Mouse (Mus musculus) heart, postnatal 25 days (tissue): ENCODE data around the gene Ccl22. TPM values are rescaled to one million over a fixed set of nuclear protein-coding genes. Genes with fewer than 3 reads are reported as not detected.

Experiments
- DNase-seq: peaks from one replicate; pipeline ENCODE4 v3.0.0; 2022; ENCODE audit warnings: low spot score
- intact Hi-C: fragments of 180-260 bp; cut with DNase I; formaldehyde crosslinking; loops from one replicate; pipeline ENCODE4 v1.15.1; 2025
- total RNA-seq, 2 experiments: library from RNA; stranded (reverse); gene quantifications; 2 replicates each; pipeline ENCODE4 v1.2.3; 2021

Ccl22 gene
- total RNA-seq, 2 experiments from 2014 or later = not detected

DNA sequence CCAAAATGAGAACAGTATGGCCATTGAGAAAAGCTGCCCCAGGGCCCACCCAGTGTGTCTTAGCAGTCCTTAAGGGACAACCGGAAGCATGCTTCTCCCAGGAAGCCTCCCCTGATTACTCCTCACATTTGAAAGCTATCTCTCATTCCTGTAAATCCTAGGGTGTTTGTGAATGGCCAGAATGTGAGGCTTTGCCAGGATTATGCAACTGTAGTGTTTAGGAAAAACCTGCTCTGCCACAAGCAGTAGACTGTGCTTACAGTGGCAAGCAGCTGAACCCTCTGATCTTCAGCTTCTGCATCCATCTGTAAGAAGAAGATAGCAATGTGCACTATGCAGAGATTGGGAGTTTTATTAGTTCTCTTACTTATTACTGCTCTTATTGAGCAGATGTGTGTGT, 29.2 kb downstream of the Ccl22 start:
- intact Hi-C loops = loop anchor here (5.0 kb wide), 1 partner anchor 62 kb away; no protein-coding TSS in a partner anchor
- no peak for DNase-seq

DNA sequence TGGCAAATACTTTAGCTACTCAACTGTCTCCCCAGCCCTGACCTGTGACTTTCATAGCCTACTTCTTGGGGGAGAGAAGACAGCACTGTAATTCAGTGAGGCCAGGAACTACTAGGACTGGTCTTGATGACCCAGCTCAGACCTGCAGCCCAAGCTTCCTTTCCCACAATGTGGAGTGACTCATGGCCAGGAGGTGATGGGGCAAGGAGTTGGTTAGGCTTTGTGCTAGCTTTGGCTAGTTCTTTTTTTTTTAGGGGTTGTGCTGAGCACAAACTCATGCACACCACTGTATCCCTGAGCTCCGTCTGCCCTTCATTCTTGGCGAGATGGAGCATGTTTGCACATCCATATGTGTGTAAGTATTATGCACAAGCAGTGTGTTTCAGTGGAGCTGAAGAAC, 31.0 kb downstream of the Ccl22 start:
- no peak for DNase-seq
- intact Hi-C loops = no loop called here

DNA sequence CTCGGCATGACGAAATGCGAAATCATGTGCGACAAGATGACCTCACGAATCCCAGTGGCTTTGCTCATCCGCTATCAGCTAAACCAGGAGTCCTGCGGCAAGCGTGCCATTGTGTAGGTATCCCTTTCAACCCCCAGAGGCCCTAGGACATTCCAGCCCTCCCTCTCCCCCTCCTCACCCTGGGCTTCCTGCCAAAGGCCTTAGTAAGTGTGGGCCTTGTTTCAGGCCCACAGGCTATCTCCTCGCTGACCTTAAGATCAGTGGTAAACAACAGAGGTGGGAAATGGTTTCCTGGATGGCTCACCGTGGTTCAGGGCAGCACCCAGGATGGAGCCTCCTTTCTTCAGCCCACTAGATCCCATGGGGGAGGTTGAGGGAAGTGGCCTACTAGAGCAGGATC, 32.6 kb downstream of the Ccl22 start:
- intact Hi-C loops = no loop called here
- no peak for DNase-seq

DNA sequence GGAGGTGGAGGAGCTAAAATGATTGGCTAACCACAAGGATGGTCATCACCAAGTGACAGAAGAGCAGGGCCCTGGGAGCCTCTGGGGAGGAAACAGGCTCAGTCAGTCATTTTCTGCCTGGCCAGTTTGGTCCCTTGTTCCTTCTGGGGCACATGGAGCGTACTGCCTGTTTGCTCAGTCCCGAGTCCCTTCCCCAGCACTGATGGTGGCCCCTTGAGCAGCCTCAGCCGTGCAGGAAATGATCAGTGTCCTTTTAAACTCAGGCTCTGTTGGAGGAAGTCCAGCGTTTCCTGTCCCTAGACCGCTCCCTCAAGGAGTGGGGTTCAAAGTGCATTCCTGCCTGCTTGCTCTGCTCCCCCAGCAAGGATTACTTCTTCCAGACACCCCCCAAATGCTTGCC, 33.1 kb downstream of the Ccl22 start:
- no peak for DNase-seq
- intact Hi-C loops = no loop called here

DNA sequence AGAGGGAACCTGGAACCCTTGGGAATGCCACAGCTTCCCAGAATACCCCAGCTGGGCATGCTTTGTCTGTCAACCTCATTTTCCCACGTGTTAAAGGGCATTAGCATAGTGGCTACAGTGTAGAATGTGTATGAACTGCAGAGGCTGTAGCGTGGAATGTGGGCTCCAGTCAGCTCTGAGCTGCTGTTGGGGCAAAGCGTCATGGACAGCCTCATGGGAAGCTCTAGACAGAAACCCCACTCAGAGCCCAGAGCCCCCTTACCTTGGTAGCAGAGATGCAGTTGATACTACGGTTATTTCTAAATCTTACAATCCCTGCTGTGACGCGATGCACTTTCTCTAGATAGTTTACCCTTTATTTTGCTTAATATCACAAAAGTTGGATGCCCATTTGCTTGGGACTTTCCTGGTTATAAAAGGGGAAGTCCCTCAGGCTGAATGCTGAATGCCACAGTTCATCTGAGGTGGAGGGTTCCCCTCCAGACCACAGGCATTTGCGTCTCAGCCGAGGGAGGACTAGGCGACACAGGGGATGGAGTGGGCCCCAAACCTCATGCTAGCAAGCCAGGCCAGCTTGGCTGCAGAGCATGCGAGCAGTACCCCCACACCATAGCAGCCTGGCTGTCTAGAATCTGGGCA, 33.6 kb downstream of the Ccl22 start:
- intact Hi-C loops = no loop called here
- no peak for DNase-seq

DNA sequence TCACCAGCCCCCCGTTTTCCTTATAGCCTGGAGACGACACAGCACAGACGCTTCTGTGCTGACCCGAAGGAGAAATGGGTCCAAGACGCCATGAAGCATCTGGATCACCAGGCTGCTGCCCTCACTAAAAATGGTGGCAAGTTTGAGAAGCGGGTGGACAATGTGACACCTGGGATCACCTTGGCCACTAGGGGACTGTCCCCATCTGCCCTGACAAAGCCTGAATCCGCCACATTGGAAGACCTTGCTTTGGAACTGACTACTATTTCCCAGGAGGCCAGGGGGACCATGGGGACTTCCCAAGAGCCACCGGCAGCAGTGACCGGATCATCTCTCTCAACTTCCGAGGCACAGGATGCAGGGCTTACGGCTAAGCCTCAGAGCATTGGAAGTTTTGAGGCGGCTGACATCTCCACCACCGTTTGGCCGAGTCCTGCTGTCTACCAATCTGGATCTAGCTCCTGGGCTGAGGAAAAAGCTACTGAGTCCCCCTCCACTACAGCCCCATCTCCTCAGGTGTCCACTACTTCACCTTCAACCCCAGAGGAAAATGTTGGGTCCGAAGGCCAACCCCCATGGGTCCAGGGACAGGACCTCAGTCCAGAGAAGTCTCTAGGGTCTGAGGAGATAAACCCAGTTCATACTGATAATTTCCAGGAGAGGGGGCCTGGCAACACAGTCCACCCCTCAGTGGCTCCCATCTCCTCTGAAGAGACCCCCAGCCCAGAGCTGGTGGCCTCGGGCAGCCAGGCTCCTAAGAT, 34.3 kb downstream of the Ccl22 start:
- no peak for DNase-seq
- intact Hi-C loops = no loop called here

DNA sequence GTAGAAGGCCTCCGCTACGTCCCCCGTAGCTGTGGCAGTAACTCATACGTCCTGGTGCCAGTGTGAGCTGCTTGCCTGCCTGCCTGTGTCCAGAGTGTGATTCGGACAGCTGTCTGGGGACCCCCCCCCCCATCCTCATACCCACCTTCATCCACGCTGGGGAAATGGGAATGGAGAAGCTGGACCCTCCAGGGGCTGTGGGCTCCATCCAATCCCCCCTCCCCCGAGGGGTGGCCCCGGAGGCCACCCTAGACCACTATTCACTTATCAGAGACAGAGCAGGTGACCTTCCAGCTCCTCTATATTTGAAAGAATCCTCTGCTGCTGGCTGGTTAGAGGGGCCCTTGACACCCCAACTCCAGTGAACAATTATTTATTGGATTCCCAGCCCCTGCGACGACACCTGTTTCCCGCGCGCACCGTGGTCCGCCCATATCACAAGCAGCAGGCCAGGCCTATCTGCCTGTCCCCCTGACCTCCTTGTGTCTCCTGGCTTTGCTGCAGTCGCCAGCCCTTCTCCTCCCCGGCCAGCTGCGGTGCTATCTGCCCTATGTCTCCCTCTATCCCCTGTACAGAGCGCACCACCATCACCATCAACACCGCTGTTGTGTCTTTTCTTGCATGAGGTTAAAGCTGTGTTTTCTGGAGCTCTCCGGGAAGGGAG, 35.2 kb downstream of the Ccl22 start:
- no peak for DNase-seq
- intact Hi-C loops = no loop called here

DNA sequence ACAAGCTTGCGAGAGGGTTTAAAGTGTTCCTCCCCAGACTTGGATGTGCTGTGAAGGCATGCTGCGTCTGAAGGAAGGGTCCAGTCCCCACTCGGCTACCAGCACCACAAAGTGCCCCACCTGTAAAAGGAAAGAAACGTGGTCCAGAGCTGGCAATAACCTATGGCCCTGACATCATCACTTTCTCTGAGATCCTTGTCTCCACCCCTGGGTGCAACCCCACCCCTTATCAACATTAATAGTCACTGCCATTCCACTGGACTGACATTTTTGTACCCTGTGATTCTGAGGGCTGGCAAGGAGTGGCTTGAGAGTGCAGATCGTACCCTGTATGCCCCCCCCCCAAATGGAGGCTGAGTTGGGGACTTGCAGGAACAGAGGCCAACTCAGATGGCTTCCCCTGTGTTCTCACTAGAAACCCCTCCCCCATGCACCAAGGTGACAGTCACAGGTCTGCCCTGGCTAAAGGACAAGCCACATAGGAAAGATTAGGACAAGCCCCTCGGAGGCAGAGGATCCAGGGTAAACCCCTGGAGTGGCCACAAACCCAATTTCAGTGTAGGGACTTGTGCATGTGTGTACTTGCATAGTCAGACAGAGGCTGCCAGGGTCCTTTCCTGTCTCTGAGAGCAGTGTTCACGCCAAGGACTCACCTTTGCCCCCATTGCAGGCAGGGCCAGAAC, 35.9 kb downstream of the Ccl22 start:
- no peak for DNase-seq
- intact Hi-C loops = no loop called here

DNA sequence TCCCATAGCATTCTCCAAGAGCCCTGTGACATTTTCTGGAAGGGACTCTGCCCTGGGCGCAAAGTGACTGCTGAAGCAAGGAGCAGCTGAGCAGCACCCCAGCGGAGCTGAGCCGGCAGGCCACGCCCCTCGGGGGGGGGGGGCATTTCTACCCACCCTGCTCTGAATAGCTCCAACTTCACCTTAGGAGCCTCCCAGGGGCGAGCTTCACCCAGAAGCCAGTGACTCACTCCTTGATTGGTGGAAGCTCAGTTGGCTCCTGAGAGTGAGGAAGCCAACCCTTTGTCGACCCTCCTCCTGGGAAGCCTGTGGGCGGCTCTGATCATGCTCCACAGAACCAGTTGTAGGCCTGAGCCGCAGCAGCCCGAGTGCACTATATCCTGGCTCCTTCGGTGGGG, 36.4 kb downstream of the Ccl22 start:
- no peak for DNase-seq
- intact Hi-C loops = no loop called here

DNA sequence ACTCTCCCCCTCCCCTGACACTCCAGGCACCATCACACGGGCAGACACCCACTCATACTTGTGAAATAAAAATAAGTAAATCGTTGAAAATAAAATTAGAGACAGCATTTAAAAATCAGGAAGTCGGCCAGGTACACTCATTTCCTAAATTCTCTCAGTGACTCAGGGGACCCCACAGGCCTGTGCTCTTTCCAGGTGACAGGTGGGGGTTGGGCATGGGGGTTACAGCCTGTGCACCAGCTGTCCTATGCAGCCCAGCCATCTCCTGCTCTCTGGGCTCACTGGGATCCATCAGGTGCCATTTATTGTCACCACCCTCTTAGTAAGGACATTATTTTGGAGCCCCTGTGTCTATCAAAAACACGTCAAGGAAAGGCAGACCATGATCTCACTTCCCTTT, 38.5 kb downstream of the Ccl22 start:
- intact Hi-C loops = loop anchor here (2.0 kb wide), 2 partner anchors 27 to 77 kb away; partner anchors contain the start of gene Ccl17

DNA sequence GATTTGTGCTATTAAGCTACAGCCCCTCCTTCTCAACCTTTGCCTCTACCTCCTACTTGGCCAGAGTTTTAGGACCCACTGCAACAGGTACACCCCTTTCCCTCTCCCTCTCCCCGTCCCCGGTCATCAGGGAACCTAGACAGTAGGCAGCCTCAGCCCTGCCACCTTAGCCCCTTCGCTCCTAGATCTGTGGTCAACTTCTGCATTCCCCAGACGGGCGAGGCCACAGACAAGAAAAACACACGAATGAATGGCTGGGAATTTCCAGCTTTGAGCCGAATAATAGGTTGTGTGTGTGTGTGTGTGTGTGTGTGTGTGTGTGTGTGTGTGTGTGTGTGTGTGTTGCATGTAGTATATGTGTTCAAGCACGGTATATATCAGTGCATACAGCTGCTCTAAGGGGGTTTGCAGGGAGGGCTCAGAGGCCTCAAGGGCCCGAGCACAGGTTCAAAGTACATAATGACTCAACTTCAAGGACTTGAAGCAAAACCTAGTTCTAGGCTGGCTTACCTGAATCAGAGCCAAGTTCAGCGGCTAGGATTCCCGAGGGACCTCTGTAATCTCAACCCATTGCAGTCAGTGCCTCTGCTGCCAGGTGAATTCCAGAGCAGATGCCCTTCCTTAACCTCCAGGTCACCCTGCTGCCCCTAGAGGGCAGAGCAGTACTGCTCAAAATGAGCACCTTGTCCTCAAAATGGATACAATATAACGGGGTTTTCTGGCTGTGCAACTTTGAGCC, 40.0 kb downstream of the Ccl22 start:
- intact Hi-C loops = loop anchor here (2.0 kb wide), 2 partner anchors 25 to 79 kb away; partner anchors contain the start of gene Ccl17
- DNase-seq = no peak

More for the DNA sequence above, 38.5 kb downstream of the Ccl22 start:
- DNase-seq = no peak

DNA sequence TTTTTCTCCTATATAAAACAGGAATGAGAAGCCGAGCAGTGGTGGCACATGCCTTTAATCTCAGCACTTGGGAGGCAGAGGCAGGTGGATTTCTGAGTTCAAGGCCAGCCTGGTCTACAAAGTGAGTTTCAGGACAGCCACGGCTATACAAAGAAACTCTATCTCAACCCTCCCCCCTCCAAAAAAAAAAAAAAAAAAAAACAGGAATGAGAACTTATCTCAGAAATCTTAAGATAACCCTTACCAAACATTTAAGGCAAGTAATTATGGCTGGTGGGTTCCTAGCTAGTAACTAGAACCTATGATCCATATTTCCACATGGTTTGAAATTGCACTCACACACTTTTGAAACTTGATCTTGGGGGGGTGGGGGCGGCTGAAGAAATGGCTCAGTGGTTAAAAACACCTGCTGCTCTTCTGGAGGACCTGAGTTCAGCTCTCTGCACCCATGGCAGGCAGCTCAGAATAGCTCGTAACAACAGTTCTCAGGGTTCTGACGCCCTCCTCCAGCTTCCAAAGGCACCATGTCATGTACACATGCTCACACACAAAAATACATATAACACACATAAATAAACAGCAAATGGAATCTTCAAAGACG, 40.7 kb downstream of the Ccl22 start:
- no peak for DNase-seq
- intact Hi-C loops = loop anchor here (2.0 kb wide), 2 partner anchors 25 to 79 kb away; partner anchors contain the start of gene Ccl17

DNA sequence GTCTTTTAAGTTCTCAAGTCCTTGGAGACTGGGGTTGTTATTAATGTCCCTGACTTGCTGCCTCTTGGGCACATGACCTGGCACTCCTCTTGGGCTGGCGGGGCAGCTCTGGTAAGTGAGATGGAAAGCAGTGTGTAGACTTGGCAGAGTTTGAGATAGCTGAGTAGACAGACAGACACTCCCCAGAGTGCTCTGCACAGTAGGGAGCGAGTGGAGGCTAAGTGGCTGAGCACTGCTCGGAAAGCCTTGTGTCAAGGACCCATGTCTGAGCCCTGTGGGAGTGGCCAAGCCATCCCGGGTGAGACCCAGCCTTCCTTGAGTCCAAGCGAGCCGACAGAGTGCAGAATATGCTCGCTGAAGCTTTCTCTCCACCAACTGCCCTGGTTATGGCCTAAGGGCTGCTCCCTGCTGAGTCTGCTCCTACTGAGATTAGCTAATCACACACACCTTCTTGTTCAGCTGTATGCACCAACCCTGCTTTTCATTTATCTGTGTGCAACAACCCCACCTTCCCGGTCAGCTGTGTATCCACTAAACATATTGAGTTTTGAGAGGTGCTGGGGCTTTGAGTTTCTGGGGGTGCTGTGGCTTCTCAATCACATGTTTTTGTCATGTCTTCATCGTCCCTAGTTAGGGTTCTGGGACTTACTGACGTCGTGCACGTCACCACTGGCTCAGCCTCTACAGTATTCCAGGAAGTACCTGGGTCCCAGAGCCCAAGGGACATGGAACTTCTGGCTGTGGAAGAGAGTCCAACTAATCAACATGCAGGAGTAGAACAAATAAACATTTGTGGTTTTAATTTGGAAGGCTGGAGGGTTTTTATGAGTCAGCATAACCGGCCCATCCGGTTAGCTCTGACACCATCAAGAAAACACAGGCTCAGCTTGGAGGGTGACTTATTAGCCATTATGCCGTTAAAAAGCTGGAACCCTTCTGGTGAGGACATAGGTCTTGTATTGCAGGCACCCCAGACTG, 42.4 kb downstream of the Ccl22 start:
- intact Hi-C loops = no loop called here
- DNase-seq = no peak

DNA sequence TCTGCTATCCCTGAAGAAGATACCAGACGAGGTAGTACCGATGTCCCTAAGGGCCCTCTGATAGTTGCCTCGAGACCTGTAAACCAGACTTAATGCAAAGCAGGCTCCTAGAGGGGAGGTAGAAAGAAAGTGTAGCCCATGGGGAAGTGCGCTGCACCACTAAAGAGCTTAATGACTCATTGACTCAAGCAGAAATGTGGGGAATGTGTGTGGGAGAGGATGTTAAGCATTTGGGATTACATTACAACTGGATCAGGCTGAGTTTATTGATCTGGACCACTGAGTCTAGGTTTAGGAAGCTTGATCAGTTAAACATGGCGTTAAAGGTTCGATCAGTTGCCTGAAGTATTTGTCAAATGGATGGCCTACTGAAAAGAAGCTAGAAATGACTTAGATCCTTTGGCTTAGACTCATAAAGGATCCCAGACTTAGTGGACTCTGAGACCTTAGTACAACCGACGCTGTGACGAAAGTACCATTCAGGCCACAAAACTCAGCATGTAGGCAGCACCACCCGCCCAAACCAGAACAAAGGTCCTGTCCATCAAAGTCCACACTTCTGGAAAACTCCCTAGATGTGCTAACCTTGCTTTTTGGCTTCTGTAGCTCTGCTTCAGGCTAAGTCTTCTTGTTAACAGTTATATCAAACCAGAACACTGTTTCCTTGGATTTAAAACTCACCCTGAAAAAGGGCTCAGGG, 44.0 kb downstream of the Ccl22 start:
- no peak for DNase-seq
- intact Hi-C loops = no loop called here

DNA sequence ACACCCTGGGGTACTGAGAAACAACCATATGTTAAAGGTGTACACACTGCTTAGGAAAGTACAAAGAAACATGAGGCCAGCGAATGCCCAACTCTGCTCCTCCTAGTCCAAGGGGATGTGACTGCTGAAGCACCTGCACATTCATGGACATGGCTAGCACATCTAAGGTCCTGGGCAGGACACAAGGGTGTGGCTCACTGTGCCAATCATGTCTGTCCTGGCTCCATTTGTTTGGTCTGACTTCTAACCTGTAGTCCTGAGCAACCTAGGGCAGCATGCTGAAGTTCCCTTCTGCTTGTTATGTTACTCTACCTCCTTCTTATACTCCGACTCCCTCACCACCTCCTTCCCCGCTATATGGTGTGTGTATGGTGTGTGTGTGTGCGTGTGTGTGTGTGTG, 49.0 kb downstream of the Ccl22 start:
- no peak for DNase-seq
- intact Hi-C loops = no loop called here

DNA sequence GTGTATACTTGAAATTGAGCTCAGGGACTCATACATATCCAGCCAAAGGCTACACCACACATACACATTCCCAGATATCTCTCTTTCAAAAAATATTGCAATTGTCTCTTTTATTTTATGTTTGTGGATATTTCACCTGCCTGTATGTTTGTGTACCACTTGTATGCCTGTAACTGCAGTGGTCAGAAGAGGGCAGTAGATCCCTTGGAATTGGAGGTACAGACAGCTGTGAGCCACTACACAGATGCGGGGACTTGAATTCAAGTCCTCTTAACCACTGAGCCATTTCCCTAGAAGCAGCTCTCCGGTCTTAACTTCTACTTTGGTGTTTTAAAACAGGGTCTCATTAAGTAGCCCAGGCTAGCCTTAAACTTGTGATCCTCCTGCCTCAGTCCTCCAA, 49.4 kb downstream of the Ccl22 start:
- no peak for DNase-seq
- intact Hi-C loops = no loop called here

DNA sequence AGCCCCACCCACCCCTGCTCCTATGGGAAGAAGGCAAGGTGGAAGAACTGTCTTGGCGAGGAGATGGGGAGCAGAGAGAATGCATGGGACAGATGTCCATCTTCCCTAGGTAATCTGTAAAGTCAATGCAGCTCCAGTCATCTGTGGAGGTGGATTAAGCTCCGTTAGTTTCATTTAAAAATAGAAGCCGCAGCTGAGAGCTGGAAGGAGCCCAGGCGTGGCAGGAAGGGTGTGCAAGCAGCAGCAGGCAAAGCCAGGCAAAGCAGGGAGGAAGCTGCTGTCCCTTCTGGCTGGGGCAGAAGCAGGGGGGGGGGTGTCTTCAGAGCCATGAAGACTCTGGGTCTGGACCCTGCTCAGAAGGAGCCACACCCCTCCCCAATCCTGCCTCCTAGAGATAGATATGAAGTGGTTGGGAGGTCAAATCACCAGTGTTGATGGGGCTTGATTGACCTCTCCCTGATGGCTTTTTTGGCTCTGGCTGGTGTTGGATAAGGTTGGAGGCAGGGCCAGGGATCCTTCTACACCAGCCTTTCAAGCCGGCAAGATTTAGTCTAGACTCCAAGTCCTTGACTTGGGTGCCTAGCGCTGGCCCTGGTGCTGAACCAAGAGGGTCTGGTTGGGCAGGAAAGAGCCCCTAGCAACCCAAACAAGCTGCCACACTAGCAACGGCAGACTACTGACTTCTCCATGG, 55.0 kb downstream of the Ccl22 start:
- DNase-seq = no peak
- intact Hi-C loops = no loop called here
